Mouse (Mus musculus) CD4-positive naive resting alpha-beta T cell, adult 76 days (primary cell): ENCODE results near the gene Gm10031. TPM values are rescaled to one million over a fixed set of nuclear protein-coding genes. Genes with fewer than 3 reads are reported as not detected.

Source experiments
- total RNA-seq: library from RNA; stranded (reverse); gene quantifications from one replicate; pipeline ENCODE4 v1.2.4, GENCODE M21; 2023

Gm10031 gene
- 22.2 TPM for total RNA-seq

DNA sequence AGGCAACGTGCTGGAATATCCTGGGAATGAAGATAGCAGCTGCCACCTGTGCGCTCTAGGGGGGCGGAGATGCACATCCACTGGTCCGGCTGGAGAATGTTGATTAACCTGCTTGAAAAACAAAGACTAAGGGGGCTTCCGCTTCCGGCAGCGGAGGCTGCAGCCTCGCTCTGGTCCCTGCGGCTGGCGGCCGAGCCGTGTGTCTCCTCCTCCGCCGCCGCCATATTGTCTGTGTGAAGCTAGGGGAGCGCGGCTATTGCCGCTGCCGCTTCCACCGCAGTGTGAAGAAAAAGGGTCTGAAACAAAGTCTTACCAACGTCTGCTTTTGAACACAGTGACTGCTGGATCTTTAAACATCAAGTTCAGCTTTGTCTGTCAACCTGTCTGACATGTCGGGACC lies at the start of gene Gm10031:
Gene Gm10031 (plus strand): TSS at position 171 of the 400 bp plus-strand sequence.

DNA sequence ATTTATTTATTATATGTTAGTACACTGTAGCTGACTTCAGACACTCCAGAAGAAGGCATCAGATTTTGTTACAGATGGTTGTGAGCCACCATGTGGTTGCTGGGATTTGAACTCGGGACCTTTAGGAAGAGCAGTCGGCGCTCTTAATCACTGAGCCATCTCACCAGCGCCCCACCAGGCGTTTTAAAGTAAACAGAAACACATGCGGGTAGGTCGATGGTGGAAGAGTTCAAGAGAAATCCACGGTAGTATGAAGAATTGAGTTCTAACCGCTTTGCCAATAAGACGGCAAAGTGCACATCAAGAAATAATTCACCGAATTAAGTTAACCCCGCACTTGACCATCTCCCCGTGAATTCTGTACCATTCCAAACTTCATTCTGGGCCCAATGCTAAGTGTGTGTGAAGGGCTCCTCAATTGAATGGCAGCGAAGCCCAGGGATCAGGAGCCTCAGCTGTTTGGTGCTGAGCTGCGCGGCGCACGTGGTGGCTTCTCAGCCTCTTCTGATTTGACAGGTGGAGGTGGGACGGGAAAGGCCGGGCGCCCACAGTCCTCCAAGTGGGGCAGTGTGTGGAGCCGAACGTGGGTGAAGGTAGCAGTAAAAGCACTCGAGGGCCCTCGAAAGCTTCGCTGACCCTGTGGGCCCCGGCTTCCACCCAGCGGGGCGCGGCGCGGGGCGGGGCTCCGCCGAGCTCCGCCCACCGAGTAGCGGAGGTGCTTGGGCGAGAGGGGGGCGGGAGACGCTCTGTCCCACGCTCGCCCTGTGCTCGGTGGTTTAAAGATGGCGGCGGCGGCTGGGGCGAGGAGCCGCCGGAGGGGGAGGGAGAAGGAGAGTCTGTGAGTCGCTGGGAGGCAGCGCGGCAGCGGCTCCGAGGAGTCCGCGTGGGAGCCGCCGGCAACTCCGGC lies 34.5 kb downstream of the Gm10031 start, which contains the start of gene Abl2:
Gene Abl2 (plus strand): TSS at position 763 of the 907 bp plus-strand sequence.

Other genes with a start within 250 kb of the Gm10031 start
- gene Tdrd5, start 220.3 kb upstream of the Gm10031 start, total RNA-seq, result not detected
- not detected for gene Nphs2, start 213.3 kb upstream of the Gm10031 start, total RNA-seq
- gene Gm2000, start 158.0 kb upstream of the Gm10031 start, total RNA-seq, result 1,431 TPM
- gene Axdnd1, start 102.9 kb upstream of the Gm10031 start, total RNA-seq, result not detected
- gene Soat1, start 49.7 kb upstream of the Gm10031 start, total RNA-seq, result 31.6 TPM
- gene Abl2, start 34.8 kb downstream of the Gm10031 start, total RNA-seq, result 76.1 TPM
- gene Tor3a, start 150.3 kb downstream of the Gm10031 start, total RNA-seq, result 10.1 TPM
- gene Fam20b, start 195.1 kb downstream of the Gm10031 start, total RNA-seq, result 16.5 TPM